8 mouse cellular contexts compared by ENCODE assay signal in genomic region chr16:38088126-38088628, GRCm38 (mm10). TPM values are rescaled to one million over a fixed set of nuclear protein-coding genes. Genes with fewer than 3 reads are reported as not detected.
A peak's percentile ranks its signal among the peaks of the same experiment; 100 is the strongest.
DNase-seq lines count a peak whose midpoint lies in the region; ATAC-seq lines count a peak whose summit lies in the region.

No protein-coding gene starts in this region.

- peaks cover 33% of the 10 kb centered on the region for H3K79me2 ChIP-seq in macrophage (ENCODE audit: inconsistent target)

- peak overlapping the region; percentile 99 for H3K4me3 ChIP-seq in lung, embryonic 15.5 days
- H3K4me3 ChIP-seq in forebrain, embryonic 14.5 days (ENCODE audit: low read depth, low read length), result peak overlapping the region; percentile 98
- H3K4me3 ChIP-seq in macrophage (ENCODE audit: inconsistent target), result peak overlapping the region; percentile 56

- peak overlapping the region; percentile 66 for H3K4me2 ChIP-seq in lung, embryonic 15.5 days
- peak overlapping the region; percentile 72 for H3K4me2 ChIP-seq in forebrain, embryonic 14.5 days (ENCODE audit: low read length)

- no peaks in the 10 kb centered on the region for H3K36me3 ChIP-seq in lung, embryonic 15.5 days
- no peaks in the 10 kb centered on the region for H3K36me3 ChIP-seq in forebrain, embryonic 14.5 days (ENCODE audit: control insufficient read depth, insufficient read depth, low read length)
- no peaks in the 10 kb centered on the region for H3K36me3 ChIP-seq in macrophage (ENCODE audit: inconsistent target)

- peak; percentile 81 for DNase-seq in adrenal gland, adult 8-10 months
- DNase-seq in adrenal gland, postnatal 10 days, result no peak
- DNase-seq in lung, postnatal 14 days, result no peak
- no peak for DNase-seq in forebrain, embryonic 14.5 days (ENCODE audit: low spot score)
- DNase-seq in adrenal gland, postnatal 14 days, result no peak

- H3K9me3 ChIP-seq in lung, embryonic 15.5 days, result no peaks in the 10 kb centered on the region
- no peaks in the 10 kb centered on the region for H3K9me3 ChIP-seq in forebrain, embryonic 14.5 days (replicated peaks; ENCODE audit: control insufficient read depth, low read length)

- no peaks in the 10 kb centered on the region for H3K27me3 ChIP-seq in lung, embryonic 15.5 days
- H3K27me3 ChIP-seq in forebrain, embryonic 14.5 days (replicated peaks; ENCODE audit: control insufficient read depth, insufficient read depth, low read length), result no peaks in the 10 kb centered on the region

- H3K27ac ChIP-seq in lung, embryonic 15.5 days, result peak overlapping the region; percentile 100
- H3K27ac ChIP-seq in forebrain, embryonic 14.5 days (ENCODE audit: low read depth, low read length), result peak overlapping the region; percentile 100
- peak overlapping the region; percentile 93 for H3K27ac ChIP-seq in macrophage

- peak; percentile 33 for ATAC-seq in lung, embryonic 15.5 days (ENCODE audit: borderline replicate concordance, extremely low read depth, low FRiP score, low TSS enrichment)
- ATAC-seq in forebrain, embryonic 14.5 days, result no peak; the same call in 1 of the 2 replicates
- ATAC-seq in monocyte, adult 5-6 weeks (replicated peaks; ENCODE audit: insufficient number of reproducible peaks, low FRiP score, low TSS enrichment, poor library complexity, severe bottlenecking), result no peak; the same call in 1 of the 2 replicates

- peaks cover 24% of the 10 kb centered on the region for H3K4me1 ChIP-seq in lung, embryonic 15.5 days
- peaks cover 11% of the 10 kb centered on the region for H3K4me1 ChIP-seq in forebrain, embryonic 14.5 days (ENCODE audit: control insufficient read depth, insufficient read depth, low read length)

- WGBS in lung, embryonic 15.5 days, result under 1% methylated on average over 40 of the region's 40 CpGs
- WGBS in forebrain, embryonic 14.5 days, result 1% methylated on average over 32 of the region's 40 CpGs
- WGBS in macrophage (ENCODE audit: missing documents), result 0% methylated on average over 29 of the region's 40 CpGs

- H3K9ac ChIP-seq in lung, embryonic 15.5 days, result peak overlapping the region; percentile 84
- peak overlapping the region; percentile 97 for H3K9ac ChIP-seq in forebrain, embryonic 14.5 days (ENCODE audit: low read length)

RNA-seq across cellular contexts. Expression of gene Gsk3b, which starts 0.6 kb away (rescaled TPM):
- 10 to 100 TPM; 67.6 to 79.6 (median 72.0) TPM for total RNA-seq in adrenal gland, adult 8-10 months (2022)
- 10 to 100 TPM; 52.5 to 69.5 TPM for total RNA-seq in adrenal gland, postnatal 10 days (2021)
- 51.1 and 52.7 TPM in 2 replicates for polyA plus RNA-seq in lung, embryonic 15.5 days (2015; fragmentation: Nextera tagmentation; extraction: Ambion mirVana)
- polyA plus RNA-seq in forebrain, embryonic 14.5 days (2014; fragmentation: Nextera tagmentation; extraction: Ambion mirVana), result 130 and 156 TPM in 2 replicates
- 100 to 1,000 TPM in 23 of 26 experiments, 10 to 100 TPM in 3; 89.0 to 203 (median 163) TPM for total RNA-seq in macrophage (2018; cell fraction: chromatin; rRNA removed)
- total RNA-seq in macrophage (2018; cell fraction: cytosol; rRNA removed), result 10 to 100 TPM; 60.3 to 87.0 (median 71.8) TPM
- 100 to 1,000 TPM in 15 of 26 experiments, 10 to 100 TPM in 11; 77.4 to 155 (median 101) TPM for total RNA-seq in macrophage (2018; cell fraction: nucleus; rRNA removed)
- polyA plus RNA-seq in macrophage (2018), result 31.4 to 45.3 TPM (median 38.2 TPM) in 3 replicates
- total RNA-seq in monocyte, adult 5-6 weeks (2017), result 47.0 to 73.4 TPM (median 62.4 TPM) in 3 replicates
- total RNA-seq in adrenal gland, postnatal 14 days (2021), result 62.3 and 64.9 TPM in 2 replicates
